Mouse (Mus musculus) E14TG2a.4 (cell line): ENCODE data around the gene Slc38a9.
"Not testable (repeated sequence)": the region's sequence is repeated elsewhere in the genome, so short reads cannot be mapped to it uniquely, and the experiment has no call there.

Source experiments
- H3K27me3 ChIP-seq: 2 replicates; pipeline ENCODE4 v1.6.1; 2014; ENCODE audit warnings: low read length, control low read depth; ENCODE audit not compliant: insufficient read depth
- H3K36me3 ChIP-seq: 2 replicates; pipeline ENCODE4 v1.6.1; 2014; ENCODE audit warnings: low read length, control low read depth; ENCODE audit not compliant: insufficient read depth
- H3K4me1 ChIP-seq: replicated peaks from 2 replicates; pipeline ENCODE4 v1.6.1; 2014; ENCODE audit warnings: low read depth, low read length, control low read depth
- H3K4me3 ChIP-seq: replicated peaks from 2 replicates; pipeline ENCODE4 v1.5.1; 2014; ENCODE audit warnings: mild to moderate bottlenecking, low read length
- H3K9me3 ChIP-seq: 2 replicates; pipeline ENCODE4 v1.6.1; 2014; ENCODE audit warnings: low read length, control low read depth
- CTCF ChIP-seq: conservative IDR thresholded peaks from 2 replicates; pipeline ENCODE4 v1.5.1; 2014; ENCODE audit warnings: low read length
- NANOG ChIP-seq: IDR thresholded peaks from 2 replicates; pipeline ENCODE4 v1.6.1; 2014; ENCODE audit warnings: borderline replicate concordance, low read length, mixed read lengths
- POU5F1 ChIP-seq: IDR thresholded peaks from 2 replicates; pipeline ENCODE4 v1.6.1; 2014; ENCODE audit warnings: low read length, borderline replicate concordance

Slc38a9 gene

DNA sequence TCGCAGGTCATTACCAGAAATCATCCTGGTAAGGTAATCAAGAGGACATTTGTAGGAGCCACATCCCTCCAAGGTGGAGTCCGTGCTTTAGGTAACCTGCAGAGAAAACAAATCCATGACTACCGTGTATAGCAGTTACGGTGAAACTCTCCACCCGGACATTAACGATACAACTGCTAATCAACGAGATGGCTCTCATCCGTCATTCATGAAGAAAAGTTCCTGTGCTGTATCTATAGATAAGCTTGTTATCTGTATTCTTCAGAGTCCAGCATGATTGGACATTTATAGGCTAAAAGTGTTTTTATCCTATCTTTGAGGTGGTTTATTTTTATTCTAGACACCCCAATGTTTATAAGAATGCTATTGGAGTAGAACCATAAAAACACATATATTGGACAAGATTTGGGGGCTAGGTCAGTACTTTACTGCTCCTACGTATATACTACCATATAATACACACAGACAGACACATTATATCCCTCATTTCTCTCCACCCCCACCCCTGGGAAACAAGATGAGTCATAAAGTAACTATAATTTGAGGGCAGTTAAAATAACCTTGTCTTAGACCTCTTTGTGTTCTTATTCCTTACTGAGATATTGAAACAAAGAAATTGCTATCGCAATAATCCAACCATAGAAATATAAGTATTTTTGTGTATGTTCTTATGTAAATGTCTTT is 32.5 kb downstream of the Slc38a9 start:
- H3K36me3 ChIP-seq: peaks cover 10% of the 10 kb centered on the region

DNA sequence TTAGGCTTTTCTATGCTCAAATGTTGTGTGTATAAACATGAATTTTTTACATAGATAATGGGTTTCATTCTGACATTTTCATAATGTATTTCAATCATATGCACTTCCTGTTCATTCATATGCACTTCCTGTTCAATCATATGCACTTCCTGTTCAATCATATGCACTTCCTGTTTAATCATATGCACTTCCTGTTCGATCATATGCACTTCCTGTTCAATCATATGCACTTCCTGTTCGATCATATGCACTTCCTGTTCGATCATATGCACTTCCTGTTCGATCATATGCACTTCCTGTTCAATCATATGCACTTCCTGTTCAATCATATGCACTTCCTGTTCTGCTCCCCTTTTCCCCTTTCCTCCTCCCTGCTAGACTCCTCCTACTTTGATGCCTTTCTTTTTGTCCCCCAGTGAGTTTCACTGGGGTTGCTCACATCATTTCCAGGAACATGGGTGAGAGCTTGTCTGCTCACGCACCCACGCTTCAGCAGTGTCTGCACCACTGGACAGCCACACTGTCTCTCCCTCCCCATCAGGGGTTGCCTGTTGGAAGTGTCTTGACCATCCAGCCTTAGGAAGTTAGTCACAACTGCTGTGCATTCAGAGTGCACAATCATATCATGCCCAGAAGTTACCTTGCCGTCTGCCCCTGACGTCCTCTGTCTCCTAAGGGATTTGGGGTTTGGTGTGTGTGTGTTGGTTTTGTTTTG is 35.1 kb downstream of the Slc38a9 start:
- no peaks in the 10 kb centered on the region for H3K4me1 ChIP-seq
- H3K9me3 ChIP-seq: peaks cover 7% of the 10 kb centered on the region
- H3K36me3 ChIP-seq: peaks cover 19% of the 10 kb centered on the region
- H3K4me3 ChIP-seq: no peak overlapping the region
- TF ChIP-seq NANOG: no peak
- no peak for TF ChIP-seq POU5F1
- TF ChIP-seq CTCF: no peak
- H3K27me3 ChIP-seq: no peaks in the 10 kb centered on the region

More for the DNA sequence above, 32.5 kb downstream of the Slc38a9 start:
- Histone ChIP-seq H3K4me3 (no peak overlapping the region), H3K27me3 (no peaks in the 10 kb centered on the region), H3K4me1 (no peaks in the 10 kb centered on the region), H3K9me3 (peaks cover 7% of the 10 kb centered on the region)
- TF ChIP-seq CTCF (no peak), POU5F1 (no peak), NANOG (no peak)

GRCm38 (mm10) chr13:112701256-112701655 is 40.7 kb downstream of the Slc38a9 start:
- Histone ChIP-seq H3K4me3 (no peak overlapping the region), H3K9me3 (no peaks in the 10 kb centered on the region), H3K27me3 (no peaks in the 10 kb centered on the region), H3K36me3 (peaks cover 18% of the 10 kb centered on the region), H3K4me1 (no peaks in the 10 kb centered on the region)
- no peak for TF ChIP-seq CTCF
- no peak for TF ChIP-seq POU5F1
- no peak for TF ChIP-seq NANOG

GRCm38 (mm10) chr13:112706351-112706750 is 45.8 kb downstream of the Slc38a9 start:
- Histone ChIP-seq H3K36me3 (peaks cover 6% of the 10 kb centered on the region), H3K9me3 (no peaks in the 10 kb centered on the region), H3K4me1 (no peaks in the 10 kb centered on the region), H3K27me3 (no peaks in the 10 kb centered on the region), H3K4me3 (no peak overlapping the region)
- TF ChIP-seq NANOG (no peak), CTCF (no peak), POU5F1 (no peak)

- Histone ChIP-seq H3K27me3 (no peaks in the 10 kb centered on the region), H3K9me3 (no peaks in the 10 kb centered on the region), H3K36me3 (no peaks in the 10 kb centered on the region), H3K4me1 (peaks cover 6% of the 10 kb centered on the region; the same call in 1 of the 2 replicates), H3K4me3 (no peak overlapping the region)
- TF ChIP-seq CTCF: no peak
- no peak for TF ChIP-seq NANOG
- no peak for TF ChIP-seq POU5F1
Measured at GRCm38 (mm10) chr13:112720078-112720736, 59.7 kb downstream of the Slc38a9 start.

DNA sequence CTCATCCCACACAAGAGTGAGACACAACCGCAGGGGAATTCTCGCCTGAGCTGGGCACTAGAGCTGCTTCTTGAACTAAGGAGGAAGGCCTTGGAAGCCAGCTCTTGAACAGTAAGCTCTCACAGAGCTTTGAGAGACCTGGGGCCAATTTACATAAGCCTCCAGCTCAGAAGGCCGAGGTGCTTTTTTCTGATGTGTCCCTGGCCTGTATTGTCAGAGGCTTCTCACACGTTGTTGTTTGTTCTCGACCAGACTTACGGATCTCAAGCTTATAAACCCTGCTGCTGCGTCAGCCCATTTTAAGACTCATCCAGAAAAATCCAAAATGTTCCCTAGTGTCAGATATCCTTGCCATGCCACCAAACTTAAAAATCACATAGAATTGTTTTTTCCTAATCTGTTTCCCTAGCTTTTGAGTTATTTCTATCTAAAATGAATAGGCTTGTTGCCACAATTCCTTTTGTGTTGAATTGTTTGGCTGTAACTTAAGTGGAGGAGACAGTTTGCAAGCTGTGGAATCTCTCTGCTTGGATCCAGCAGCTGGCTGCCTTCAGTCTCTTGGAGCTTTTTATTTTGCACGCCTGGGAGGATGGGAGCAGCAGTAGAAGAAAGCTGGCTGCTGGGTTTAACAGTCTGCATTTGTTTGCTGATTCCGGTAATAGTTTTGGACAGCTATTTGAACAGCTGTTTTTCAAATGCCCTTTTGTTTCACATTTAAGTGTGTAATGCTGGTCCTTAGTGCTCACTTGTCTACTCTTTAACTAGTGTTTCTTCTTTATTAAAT is 61.6 kb downstream of the Slc38a9 start:
- Histone ChIP-seq H3K4me3 (no peak overlapping the region), H3K36me3 (no peaks in the 10 kb centered on the region), H3K27me3 (no peaks in the 10 kb centered on the region), H3K9me3 (no peaks in the 10 kb centered on the region), H3K4me1 (peaks cover 6% of the 10 kb centered on the region; the same call in 1 of the 2 replicates)
- TF ChIP-seq NANOG: no peak
- TF ChIP-seq CTCF: no peak
- TF ChIP-seq POU5F1: no peak

DNA sequence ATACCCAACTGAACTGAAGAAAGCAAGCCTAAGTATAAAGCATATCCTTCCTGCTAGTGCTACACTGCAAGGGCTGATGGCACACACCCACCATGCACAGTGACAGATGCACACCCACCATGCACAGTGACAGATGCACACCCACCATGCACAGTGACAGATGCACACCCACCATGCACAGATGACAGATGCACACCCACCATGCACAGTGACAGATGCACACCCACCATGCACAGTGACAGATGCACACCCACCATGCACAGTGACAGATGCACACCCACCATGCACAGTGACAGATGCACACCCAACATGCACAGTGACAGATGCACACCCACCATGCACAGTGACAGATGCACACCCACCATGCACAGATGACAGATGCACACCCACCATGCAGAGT is 63.7 kb downstream of the Slc38a9 start:
- not testable (repeated sequence) for H3K27me3 ChIP-seq, H3K4me1 ChIP-seq, H3K36me3 ChIP-seq, H3K4me3 ChIP-seq, H3K9me3 ChIP-seq

DNA sequence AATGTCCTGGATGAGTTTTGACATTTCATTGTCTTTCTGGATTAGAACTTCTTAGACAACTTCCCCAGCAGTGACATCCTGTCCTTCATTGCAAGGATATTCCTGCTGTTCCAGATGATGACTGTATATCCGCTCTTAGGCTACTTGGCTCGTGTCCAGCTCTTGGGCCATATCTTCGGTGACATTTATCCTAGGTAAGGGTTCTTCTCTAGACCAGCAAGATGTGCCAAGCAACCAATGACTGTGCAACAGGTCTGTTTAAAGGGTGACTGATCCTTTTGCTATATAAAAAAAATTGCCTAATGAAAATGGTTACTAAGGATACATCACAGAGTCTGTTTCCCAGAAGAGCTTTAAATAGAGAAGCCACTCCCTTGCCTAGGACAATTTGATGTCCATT is 65.5 kb downstream of the Slc38a9 start:
- TF ChIP-seq POU5F1: no peak
- no peak for TF ChIP-seq NANOG
- Histone ChIP-seq H3K4me3 (no peak overlapping the region), H3K36me3 (no peaks in the 10 kb centered on the region), H3K27me3 (no peaks in the 10 kb centered on the region), H3K4me1 (peaks cover 6% of the 10 kb centered on the region; the same call in 1 of the 2 replicates), H3K9me3 (no peaks in the 10 kb centered on the region)
